Mouse (Mus musculus) MEL (cell line): ENCODE data around the gene A2ml1. TPM values are rescaled to one million over a fixed set of nuclear protein-coding genes. Genes with fewer than 3 reads are reported as not detected.
"Not testable (repeated sequence)": the region's sequence is repeated elsewhere in the genome, so short reads cannot be mapped to it uniquely, and the experiment has no call there.

ENCODE experiments used
- DNase-seq: peaks from one replicate; pipeline ENCODE4 v3.0.0; 2011; ENCODE audit warnings: low read depth, low spot score
- H3K27ac ChIP-seq: 2 replicates; pipeline ENCODE4 v1.5.1; 2012; ENCODE audit warnings: low read depth, mild to moderate bottlenecking, control low read depth, low read length, moderate library complexity; ENCODE audit not compliant: control insufficient read depth
- H3K27me3 ChIP-seq, 2 experiments: fragments of 150-350 bp in 1 of 2; sonication (generic) in 1 of 2; 2 replicates each; pipeline ENCODE4 v1.6.1; 2012; ENCODE audit warnings: low read length in 2 of 2, mild to moderate bottlenecking in 2 of 2, improper control_type of control experiment in 1 of 2, moderate library complexity in 1 of 2; ENCODE audit not compliant: insufficient read depth in 2 of 2, control insufficient read depth in 1 of 2
- H3K36me3 ChIP-seq, 2 experiments: 2 replicates each; pipeline ENCODE4 v1.6.1; 2012 to 2014; ENCODE audit warnings: low read length in 2 of 2, improper control_type of control experiment in 1 of 2, inconsistent platforms in 1 of 2, mild to moderate bottlenecking in 1 of 2; ENCODE audit not compliant: insufficient read depth in 2 of 2, control insufficient read depth in 1 of 2
- H3K4me1 ChIP-seq, 2 experiments: fragments of 150-350 bp in 1 of 2; sonication (generic) in 1 of 2; 2 replicates each; pipeline ENCODE4 v1.6.1; 2012; ENCODE audit warnings: low read length in 2 of 2, improper control_type of control experiment in 1 of 2, mild to moderate bottlenecking in 1 of 2; ENCODE audit not compliant: insufficient read depth in 2 of 2, control insufficient read depth in 1 of 2
- H3K4me3 ChIP-seq, 2 experiments: fragments of 150-350 bp in 1 of 2; sonication (generic) in 1 of 2; 2 replicates each; pipeline ENCODE4 v1.5.1; 2012; ENCODE audit warnings: low read depth in 2 of 2, low read length in 2 of 2, mild to moderate bottlenecking in 2 of 2, moderate library complexity in 2 of 2, control low read depth in 1 of 2, improper control_type of control experiment in 1 of 2; ENCODE audit not compliant: control insufficient read depth in 1 of 2, insufficient read depth in 1 of 2
- H3K79me2 ChIP-seq: 2 replicates; pipeline ENCODE4 v1.6.1; 2012; ENCODE audit warnings: mild to moderate bottlenecking, low read length, moderate library complexity; ENCODE audit not compliant: control insufficient read depth, poor library complexity, insufficient read depth
- H3K9ac ChIP-seq: 2 replicates; pipeline ENCODE4 v1.6.1; 2012; ENCODE audit warnings: low read depth, mild to moderate bottlenecking, control low read depth, low read length, moderate library complexity; ENCODE audit not compliant: control insufficient read depth, poor library complexity, severe bottlenecking
- H3K9me3 ChIP-seq: fragments of 150-350 bp; sonication (generic); replicated peaks from 2 replicates; pipeline ENCODE4 v1.6.1; 2012; ENCODE audit warnings: mild to moderate bottlenecking, low read length, improper control_type of control experiment, moderate library complexity; ENCODE audit not compliant: insufficient read depth
- CTCF ChIP-seq, 3 experiments: IDR thresholded peaks in 2 of 3; conservative IDR thresholded peaks in 1 of 3; 2 replicates each; pipeline ENCODE4 v1.5.1; 2011 to 2012; ENCODE audit warnings: low read length in 3 of 3, low read depth in 2 of 3, mild to moderate bottlenecking in 2 of 3, improper control_type of control experiment in 1 of 3, inconsistent platforms in 1 of 3, mixed read lengths in 1 of 3, moderate library complexity in 1 of 3; ENCODE audit not compliant: control insufficient read depth in 1 of 3, insufficient read depth in 1 of 3, poor library complexity in 1 of 3, severe bottlenecking in 1 of 3
- JUND ChIP-seq: IDR thresholded peaks from 2 replicates; pipeline ENCODE4 v1.6.1; 2011; ENCODE audit warnings: low read depth, mild to moderate bottlenecking, improper control_type of control experiment, low read length
- KAT2A ChIP-seq: conservative IDR thresholded peaks from 2 replicates; pipeline ENCODE4 v1.6.1; 2012; ENCODE audit warnings: low read depth, low read length, improper control_type of control experiment, inconsistent platforms
- MAX ChIP-seq: IDR thresholded peaks from 2 replicates; pipeline ENCODE4 v1.6.1; 2011; ENCODE audit warnings: low read length, improper control_type of control experiment
- MXI1 ChIP-seq: IDR thresholded peaks from 2 replicates; pipeline ENCODE4 v1.6.1; 2011; ENCODE audit warnings: mild to moderate bottlenecking, low read depth, low read length, improper control_type of control experiment
- MYC ChIP-seq: IDR thresholded peaks from 2 replicates; pipeline ENCODE4 v1.6.1; 2011; ENCODE audit warnings: low read depth, mild to moderate bottlenecking, low read length, improper control_type of control experiment, moderate library complexity
- NELFE ChIP-seq: IDR thresholded peaks from 2 replicates; pipeline ENCODE4 v1.6.1; 2011; ENCODE audit warnings: low read depth, low read length, improper control_type of control experiment
- POLR2A ChIP-seq, 2 experiments: IDR thresholded peaks; 2 replicates each; pipeline ENCODE4 v1.6.1; 2011 to 2012; ENCODE audit warnings: low read length in 2 of 2, mild to moderate bottlenecking in 2 of 2, control low read depth in 1 of 2, improper control_type of control experiment in 1 of 2, low read depth in 1 of 2, moderate library complexity in 1 of 2; ENCODE audit not compliant: control insufficient read depth in 1 of 2, insufficient read depth in 1 of 2, poor library complexity in 1 of 2
- POLR2AphosphoS5 ChIP-seq: IDR thresholded peaks from 2 replicates; pipeline ENCODE4 v1.6.1; 2012; ENCODE audit warnings: low read depth, borderline replicate concordance, mild to moderate bottlenecking, inconsistent platforms, low read length, moderate library complexity, mixed read lengths
- RAD21 ChIP-seq: IDR thresholded peaks from 2 replicates; pipeline ENCODE4 v1.6.1; 2011; ENCODE audit warnings: mild to moderate bottlenecking, low read depth, low read length, improper control_type of control experiment
- RCOR1 ChIP-seq: IDR thresholded peaks from 2 replicates; pipeline ENCODE4 v1.6.1; 2012; ENCODE audit warnings: low read depth, mild to moderate bottlenecking, inconsistent platforms, low read length, improper control_type of control experiment
- SMC3 ChIP-seq: IDR thresholded peaks from 2 replicates; pipeline ENCODE4 v1.6.1; 2011; ENCODE audit warnings: low read depth, low read length, improper control_type of control experiment
- ZC3H11A ChIP-seq: IDR thresholded peaks from 2 replicates; pipeline ENCODE4 v1.6.1; 2012; ENCODE audit warnings: low read depth, mild to moderate bottlenecking, inconsistent platforms, low read length, improper control_type of control experiment
- polyA plus RNA-seq, 2 experiments: library from polyadenylated mRNA; stranded (reverse) in 1 of 2; unstranded in 1 of 2; fragments of >175 nt in 1 of 2; fragments of >200 nt in 1 of 2; gene quantifications; 2 replicates each; pipeline versions ENCODE4 v1.2.1 to v1.2.4; 2012; ENCODE audit warnings: low replicate concordance in 2 of 2, low read depth in 1 of 2; ENCODE audit not compliant: insufficient read length in 2 of 2, insufficient read depth in 1 of 2, missing spikeins in 1 of 2
- total RNA-seq: library from RNA; depleted of rRNA; stranded (reverse); fragments of 300-350 nt; gene quantifications from 2 replicates; pipeline ENCODE4 v1.2.3, GENCODE M21; 2012; rRNA removed

A2ml1 gene
- 0.08 and 0.10 TPM in 2 replicates for total RNA-seq
- polyA plus RNA-seq: under 1 TPM in 1 of 2 experiments, not detected in 1; 0.25 TPM

GRCm38 (mm10) chr6:128581508-128581907 lies at the start of gene A2ml1:
Gene A2ml1 (minus strand): TSS chr6:128581608.
- DNase-seq: no peak
- H3K4me3 ChIP-seq: no peak within 1 kb of the TSS
- H3K79me2 ChIP-seq: no peaks in the 10 kb centered on the region
- H3K4me1 ChIP-seq: no peaks in the 10 kb centered on the region
- H3K9ac ChIP-seq: no peak within 1 kb of the TSS
- no peaks in the 10 kb centered on the region for H3K36me3 ChIP-seq
- H3K27me3 ChIP-seq: no peaks in the 10 kb centered on the region
- no peak within 1 kb of the TSS for H3K27ac ChIP-seq
- TF ChIP-seq POLR2AphosphoS5: no peak
- TF ChIP-seq RCOR1: no peak
- TF ChIP-seq JUND: no peak
- TF ChIP-seq SMC3: no peak
- TF ChIP-seq MYC: no peak
- no peak for TF ChIP-seq POLR2A (IDR thresholded peaks at IDR 0.05; ENCODE audit: control insufficient read depth in 1 of 2, insufficient read depth in 1 of 2, low read depth in 1 of 2, low read length in 2 of 2, poor library complexity in 1 of 2)
- no peak for TF ChIP-seq MXI1
- TF ChIP-seq KAT2A: no peak
- no peak for TF ChIP-seq MAX
- no peak for TF ChIP-seq NELFE
- H3K9me3 ChIP-seq: no peaks in the 10 kb centered on the region

GRCm38 (mm10) chr6:128629771-128630739 lies 48.6 kb upstream of the A2ml1 start:
- peak overlapping the region in 1 of 2 experiments; percentile 19; a peak in 1 of 4 replicates for H3K4me3 ChIP-seq
- peak; percentile 61 for DNase-seq
- not testable (repeated sequence) for H3K36me3 ChIP-seq, H3K4me1 ChIP-seq, H3K27ac ChIP-seq, H3K79me2 ChIP-seq
- TF ChIP-seq SMC3 (peak; percentile 41; the same call in 1 of the 2 replicates), CTCF (IDR thresholded peaks at IDR 0.05 in 2 of 3, conservative IDR thresholded peaks at IDR 0.05 in 1 of 3; ENCODE audit: control insufficient read depth in 1 of 3, insufficient read depth in 1 of 3, low read depth in 2 of 3, low read length in 3 of 3, poor library complexity in 1 of 3, severe bottlenecking in 1 of 3) (peak; percentile 23 to 60 (median 53); a peak in 5 of 6 replicates), RAD21 (peak; percentile 47), ZC3H11A (0 out of 2 replicates have a peak, but pooled peaks have one; percentile 15)
- TF ChIP-seq, all 39 proteins: peak for 4; not testable (repeated sequence) for 35
- not testable (repeated sequence) for H3K9ac ChIP-seq, H3K27me3 ChIP-seq, H3K9me3 ChIP-seq

- H3K9ac ChIP-seq, H3K4me3 ChIP-seq, H3K79me2 ChIP-seq, H3K4me1 ChIP-seq, H3K9me3 ChIP-seq, H3K27me3 ChIP-seq, H3K27ac ChIP-seq, DNase-seq, H3K36me3 ChIP-seq: not testable (repeated sequence)
Observed at GRCm38 (mm10) chr6:128625246-128625645, 43.8 kb upstream of the A2ml1 start.
